Mouse (Mus musculus): ENCODE results near the gene Rep15.

GRCm38 (mm10) chr6:147018364-147018763 is 14.0 kb upstream of the Rep15 start:
- TF ChIP-seq CTCF (conservative IDR thresholded peaks at IDR 0.05; ENCODE audit: low read length) (no peak), NANOG (IDR thresholded peaks at IDR 0.05; ENCODE audit: borderline replicate concordance, low read length) (no peak), POU5F1 (IDR thresholded peaks at IDR 0.05; ENCODE audit: borderline replicate concordance, low read length) (no peak)
